Mouse (Mus musculus) megakaryocyte, embryonic 14.5 days (primary cell): ENCODE data around the gene Fgfr2.

Experiments
- FLI1 ChIP-seq: IDR thresholded peaks from 2 replicates; pipeline ENCODE4 v1.6.1; 2012; ENCODE audit warnings: low read length, inconsistent platforms, mixed read lengths
- GATA1 ChIP-seq: IDR thresholded peaks from 3 replicates; pipeline ENCODE4 v1.6.1; 2012; ENCODE audit warnings: mixed read lengths, low read length, inconsistent platforms, borderline replicate concordance

- TF ChIP-seq GATA1: no peak
- TF ChIP-seq FLI1: no peak
These were observed 48.6 kb downstream of the Fgfr2 start for GRCm38 (mm10) chr7:133074462-133075133.
